Mouse (Mus musculus): ENCODE measurements at regions not wholly inside any gene's neighbourhood (a gene's known extent, or its start where the extent isn't known, plus 50 kb on each side); places are given as distances from the start of the nearest gene placed in this dataset.

DNA sequence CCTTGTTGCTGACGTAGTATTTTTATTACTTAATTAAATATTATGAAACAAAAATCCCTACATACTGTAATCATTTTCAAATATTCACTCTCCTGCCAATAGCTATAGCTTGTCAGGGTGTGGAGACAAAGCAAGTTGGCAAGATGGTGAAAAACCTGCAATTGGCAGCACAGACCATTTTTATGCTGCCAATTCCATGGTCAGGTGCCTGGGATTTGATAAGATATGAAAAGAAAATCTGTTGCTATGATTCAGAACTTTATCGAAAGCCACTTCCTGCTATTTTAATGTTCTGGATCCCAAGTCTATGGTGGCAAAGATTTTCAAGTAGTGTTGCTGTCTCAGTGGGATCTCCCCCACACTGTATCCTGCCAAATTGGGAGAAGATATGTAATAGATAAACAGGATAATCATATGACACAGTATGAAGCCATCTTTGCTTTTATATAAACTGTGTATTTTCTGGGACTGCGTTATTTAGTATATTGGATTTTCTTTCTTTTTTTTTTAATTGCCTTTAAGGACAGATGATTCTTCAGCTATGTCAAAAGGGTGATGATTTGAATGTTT lies 165.3 kb upstream of the Lrrc3b start:
- DNase-seq, result no peak

DNA sequence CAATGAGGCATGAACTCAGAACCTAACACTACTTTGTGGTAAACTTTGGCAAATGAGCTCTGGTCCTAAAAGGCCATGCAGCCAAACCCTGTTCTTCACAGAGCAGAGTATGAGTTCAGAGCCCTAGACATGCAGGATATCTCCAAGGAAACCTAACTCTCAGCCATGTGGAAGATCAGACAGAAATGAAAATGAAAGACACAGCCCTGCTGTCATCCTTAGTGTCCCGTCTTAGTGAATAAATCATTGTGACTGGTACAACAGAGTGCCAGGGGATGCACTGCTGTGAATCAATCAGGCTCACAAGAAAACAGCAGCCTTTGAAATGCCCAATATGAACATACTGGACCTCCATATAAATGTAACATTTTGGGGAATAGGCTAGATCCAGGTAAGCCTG lies 171.4 kb upstream of the Lrrc3b start:
- no peak for DNase-seq

DNA sequence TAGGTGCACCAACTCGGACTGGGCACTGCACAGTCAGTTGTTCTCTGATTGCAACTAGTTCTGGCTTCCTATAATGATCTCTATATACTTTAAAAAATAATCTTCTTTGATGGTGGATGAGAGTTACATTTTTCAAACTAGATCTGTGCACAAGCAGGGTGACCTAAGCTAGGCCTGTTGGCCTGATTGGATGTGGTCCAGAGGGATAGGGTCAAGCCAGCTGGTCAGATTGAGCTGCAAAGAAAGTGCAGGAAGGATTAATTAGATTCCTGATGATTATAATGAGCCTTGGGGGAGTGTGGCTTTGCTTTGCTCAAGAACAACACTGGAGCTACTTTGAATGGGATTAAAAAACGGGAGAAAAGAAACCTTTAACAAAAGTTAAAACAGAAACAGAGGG lies 195.8 kb upstream of the Lrrc3b start:
- DNase-seq, result no peak

DNA sequence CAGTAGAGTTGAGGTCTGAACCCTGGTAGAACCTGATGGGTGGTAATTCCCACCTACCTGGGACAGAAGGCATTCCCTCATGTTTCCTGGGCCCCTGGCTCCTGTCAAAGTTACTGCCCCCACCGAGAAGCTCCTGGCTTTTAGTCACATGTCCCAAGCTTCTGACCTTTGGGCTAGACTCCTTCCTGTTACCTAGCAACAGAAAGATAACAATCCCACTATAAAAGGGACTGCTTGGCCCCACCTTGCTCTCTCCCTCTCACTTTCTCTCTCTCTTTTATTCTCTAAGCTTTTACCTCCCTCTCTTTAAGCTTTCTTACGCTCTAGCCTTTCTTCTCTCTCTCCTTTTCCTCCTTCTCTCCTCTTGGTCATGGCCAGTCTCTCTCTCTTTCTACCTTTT lies 198.9 kb upstream of the Lrrc3b start:
- DNase-seq, result no peak

DNA sequence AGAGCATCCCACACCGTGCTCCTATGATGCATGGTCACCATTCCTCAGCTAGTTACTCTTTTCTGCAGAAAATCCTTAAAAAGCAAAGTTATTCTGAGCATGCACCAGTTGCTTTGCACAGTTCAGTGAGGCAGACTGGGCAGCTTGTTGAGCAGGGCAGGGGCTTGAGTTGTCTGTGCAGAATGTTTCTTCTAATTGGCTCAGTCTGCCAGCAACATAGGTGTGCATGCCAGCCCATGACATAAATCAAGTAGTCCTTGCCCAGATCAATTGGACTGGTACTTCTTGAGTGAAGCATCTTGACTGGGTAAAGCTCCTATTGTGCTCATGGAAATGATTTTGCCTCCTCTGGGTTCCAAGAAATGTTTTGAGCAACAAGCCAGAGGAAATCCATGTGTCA lies 200.1 kb upstream of the Lrrc3b start:
- no peak for DNase-seq

DNA sequence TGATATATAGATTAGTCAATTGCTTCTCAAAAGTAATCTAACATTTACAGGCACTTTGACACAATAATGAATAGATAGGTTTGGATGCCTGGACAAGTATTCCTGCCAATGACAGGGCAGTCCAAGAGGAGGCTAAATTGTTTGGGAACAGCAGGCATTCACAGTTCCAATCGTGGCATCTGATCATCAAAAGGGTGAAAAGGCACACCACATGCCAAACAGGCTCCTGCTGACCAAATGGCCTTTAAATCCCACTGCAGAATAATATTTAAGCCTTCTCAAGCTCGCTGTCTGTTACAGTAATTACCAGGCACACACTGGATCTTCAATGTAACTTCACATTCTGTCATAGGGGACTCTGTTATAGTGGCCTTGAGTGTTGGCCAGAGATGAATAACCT lies 222.1 kb upstream of the Lrrc3b start:
- DNase-seq, result no peak

DNA sequence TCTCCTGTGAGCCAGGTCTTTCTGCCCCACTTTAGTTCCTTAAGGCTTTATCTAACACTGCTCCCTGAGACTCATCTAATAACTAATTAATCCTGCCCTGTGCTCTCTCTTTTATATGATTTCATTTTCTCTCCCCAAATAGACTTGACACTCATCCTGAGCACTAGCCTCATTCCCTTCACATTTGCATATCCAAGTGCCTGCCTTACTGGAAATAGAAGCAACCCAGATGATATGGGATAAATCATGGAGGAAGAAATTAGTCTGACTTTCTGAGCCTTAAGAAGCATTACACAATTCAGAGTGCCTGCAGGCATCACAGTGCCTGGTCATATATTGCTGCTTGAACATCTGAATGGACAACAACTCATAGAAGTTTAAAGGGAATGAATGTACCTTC lies 233.5 kb upstream of the Lrrc3b start:
- no peak for DNase-seq

DNA sequence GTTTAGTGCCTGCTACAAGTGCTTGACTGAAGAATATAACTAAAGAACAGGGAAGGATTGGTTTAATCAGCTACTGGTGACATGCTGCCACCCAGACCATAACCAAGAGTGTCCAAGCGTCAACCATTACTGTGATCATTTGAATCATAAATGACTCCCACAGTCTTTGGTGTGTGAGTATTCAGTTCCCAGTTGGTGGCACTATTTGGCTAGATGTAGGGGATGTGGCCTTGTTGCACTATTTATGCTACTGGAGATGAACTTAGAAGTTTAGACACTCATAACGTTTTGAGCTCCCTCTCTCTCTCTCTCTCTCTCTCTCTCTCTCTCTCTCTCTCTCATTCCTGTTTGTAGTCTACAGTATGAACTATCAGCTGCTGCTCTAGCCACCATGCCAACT lies 238.4 kb upstream of the Lrrc3b start:
- DNase-seq, result no peak

DNA sequence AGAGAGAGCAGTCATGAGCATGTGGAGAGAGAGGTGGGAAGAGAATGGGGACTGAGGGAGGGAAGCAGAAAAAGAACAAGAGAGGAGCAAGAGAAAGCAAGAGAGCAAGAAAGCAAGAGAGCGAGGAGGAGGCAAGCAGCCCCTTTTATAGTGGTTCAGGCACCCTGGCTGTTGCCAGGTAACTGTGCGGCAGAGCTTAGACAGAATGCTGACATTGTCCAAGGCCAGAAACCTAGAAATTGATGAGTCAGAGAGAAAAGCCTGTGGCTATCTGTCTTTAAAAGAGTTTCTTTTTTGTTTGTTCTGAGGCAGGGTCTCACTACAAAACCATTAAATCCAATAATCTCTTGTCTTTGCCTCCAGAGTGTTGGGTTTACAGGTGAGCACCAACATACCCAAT lies 240.7 kb upstream of the Lrrc3b start:
- DNase-seq, result peak; percentile 9

DNA sequence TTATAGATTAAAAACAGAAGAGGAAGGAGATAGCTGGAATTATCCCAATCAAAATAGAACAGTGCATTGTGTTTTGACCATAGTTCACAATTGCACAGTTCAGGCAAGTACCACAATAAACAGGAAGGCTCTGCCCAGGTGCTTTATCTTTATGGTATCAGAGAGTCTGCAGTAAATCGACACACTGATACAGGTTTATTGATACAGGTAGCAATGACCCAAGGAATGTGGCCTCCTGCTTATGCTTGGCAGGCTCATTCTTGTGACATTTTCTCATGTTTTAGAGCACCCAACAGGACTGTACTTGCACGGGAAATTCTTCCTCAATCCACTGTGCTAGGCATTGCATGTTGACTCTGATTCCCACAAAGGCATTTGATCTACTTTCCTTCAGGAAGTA lies 259.2 kb upstream of the Lrrc3b start:
- no peak for DNase-seq

DNA sequence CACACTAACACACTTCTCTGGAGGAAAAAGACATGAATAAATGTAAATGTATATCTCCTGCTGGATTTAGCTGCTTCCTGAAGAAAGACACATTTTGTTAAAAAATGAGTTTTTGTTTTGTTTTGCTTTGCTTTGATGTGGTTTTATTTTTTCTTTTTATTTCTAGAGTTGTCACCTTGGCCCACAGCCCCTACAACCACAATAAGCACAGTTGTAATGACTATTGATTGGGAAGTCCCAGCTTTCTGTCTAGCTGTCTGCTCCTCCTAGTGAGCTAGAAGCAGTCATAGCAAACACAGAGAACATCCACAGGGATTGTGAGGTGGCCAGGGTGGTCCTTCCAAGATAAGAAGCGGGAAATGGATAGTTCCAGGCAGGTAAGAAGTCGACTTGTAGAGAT lies 259.8 kb upstream of the Lrrc3b start:
- no peak for DNase-seq

DNA sequence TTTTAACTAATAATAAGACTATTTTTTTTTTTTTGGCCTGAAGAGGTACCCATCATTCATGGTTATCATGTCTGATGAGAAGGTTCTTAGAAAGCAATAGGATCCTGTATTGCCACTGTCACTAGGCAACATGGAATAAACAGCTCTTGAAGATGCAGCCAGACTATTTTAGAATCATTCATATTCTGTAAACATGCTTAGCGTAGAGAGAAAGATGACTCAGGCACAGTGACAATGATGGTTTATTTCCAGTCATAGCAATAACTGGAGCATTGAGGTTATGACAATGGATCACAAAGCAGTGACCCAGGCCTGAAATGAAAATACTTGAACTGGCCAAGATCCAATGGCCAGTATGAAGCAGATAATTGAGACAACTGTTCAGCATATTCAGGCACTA lies 283.3 kb upstream of the Lrrc3b start:
- DNase-seq, result no peak

DNA sequence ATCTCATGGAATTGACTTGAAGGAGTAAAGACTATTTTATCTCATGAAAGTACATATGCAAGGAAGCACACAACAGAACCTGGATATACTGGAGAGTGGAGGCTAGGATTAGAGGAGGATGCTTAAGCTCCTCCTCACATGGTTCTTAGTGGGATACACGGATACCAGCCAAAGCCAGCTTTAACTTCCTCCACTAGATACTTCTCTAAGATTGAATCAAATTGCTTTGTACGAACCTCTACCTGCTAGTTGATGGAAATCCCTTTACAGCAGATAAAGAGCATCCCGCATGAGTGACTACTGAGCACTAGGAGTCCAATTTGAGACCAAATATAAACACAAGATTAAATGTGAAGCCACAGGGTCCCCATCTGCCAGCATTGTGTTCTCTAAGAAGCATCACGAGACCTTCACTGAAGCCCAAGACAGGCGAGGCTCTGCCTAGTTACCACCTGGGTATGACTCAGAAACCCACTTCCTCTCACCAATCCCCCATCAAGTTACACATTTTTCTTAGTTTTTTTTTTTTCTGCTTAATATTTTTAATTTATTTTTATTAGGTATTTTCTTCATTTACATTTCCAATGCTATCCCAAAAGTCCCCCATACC lies 307.9 kb upstream of the Lrrc3b start:
- no peak for DNase-seq

DNA sequence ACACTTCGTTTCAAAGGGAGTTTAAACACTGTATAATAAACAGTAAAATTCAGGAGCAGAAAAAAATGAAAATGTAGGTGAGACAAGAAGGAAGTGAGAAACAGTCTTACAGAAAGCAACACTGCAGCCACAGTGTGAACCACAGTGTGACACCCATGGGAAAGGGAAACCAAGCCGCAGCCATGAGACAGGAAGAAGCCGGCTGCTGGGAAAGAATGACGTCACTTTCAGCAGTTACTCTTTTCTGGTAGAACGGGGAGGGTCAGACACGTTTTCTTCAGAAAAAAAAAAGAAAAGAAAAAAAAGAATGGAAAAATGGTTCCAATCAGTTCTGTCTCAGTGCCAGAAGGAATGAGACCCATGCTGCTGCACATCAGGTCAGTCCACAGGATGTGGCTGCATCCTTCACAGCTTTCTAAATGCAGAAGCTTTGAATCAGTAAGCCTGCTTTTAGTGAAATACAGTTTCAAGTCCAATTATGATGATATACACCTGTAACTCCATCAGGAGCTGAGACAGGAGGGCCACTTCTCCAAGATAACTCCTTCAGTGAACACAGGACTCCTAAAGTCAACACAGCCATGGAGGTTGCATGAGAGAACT lies 331.2 kb upstream of the Lrrc3b start:
- DNase-seq, result no peak

DNA sequence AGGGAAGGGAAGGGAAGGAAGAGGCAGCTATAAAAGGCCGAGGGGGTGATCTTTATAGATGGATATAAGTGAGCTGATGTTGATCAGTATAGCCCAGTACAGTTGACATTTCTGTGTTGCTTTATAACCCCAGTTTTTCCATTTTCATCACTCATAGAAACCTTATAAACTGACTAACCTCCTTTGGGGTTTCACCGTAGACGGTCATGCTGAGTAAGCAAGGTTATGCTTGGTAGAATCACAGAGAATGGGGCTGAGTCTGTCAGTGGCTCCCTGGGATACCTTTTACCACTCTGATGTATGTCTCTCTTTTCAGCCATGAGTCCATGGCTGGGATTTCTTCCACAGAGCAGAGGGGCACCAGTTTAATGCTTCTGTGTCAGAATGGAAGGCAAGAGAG lies 345.9 kb upstream of the Lrrc3b start:
- DNase-seq, result no peak

DNA sequence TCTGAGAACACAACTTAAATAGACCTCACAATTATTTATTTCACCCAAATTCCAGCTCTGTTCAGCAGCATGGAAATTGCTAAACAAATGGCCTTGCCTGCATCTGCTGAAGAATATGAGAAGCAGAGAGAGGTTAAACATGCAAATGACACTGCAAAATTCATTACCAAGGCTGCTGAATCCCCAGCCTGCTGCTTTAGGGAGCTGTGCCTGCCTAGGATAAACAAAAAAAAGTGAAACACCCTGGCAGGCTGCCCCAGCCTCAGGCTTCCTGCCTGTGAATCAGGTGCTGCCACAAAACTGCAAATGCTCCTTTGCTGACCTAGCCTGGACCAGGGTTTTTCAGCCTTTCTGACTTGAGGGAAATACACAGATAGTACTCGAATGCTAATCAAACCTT lies 346.4 kb upstream of the Lrrc3b start:
- peak; percentile 2 for DNase-seq

DNA sequence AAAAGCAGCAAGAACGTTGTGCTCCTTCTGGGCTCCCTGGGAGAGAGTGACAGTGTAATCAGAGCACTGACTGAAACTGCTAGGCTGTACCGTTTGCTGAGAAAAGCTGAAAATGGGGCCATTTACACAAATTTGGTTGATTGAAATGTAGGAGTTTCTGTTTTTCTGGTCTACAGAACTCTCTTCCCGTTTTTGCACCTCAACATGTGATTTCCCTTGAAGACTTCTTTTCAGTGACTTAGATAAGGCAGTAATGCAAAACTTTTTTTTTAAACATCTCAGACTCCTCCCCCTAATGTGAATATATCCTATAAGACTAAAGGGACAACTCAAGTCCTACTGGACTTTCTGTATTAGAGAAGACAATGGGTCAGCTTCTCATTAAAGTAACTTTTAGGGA lies 356.9 kb upstream of the Lrrc3b start:
- DNase-seq, result no peak

DNA sequence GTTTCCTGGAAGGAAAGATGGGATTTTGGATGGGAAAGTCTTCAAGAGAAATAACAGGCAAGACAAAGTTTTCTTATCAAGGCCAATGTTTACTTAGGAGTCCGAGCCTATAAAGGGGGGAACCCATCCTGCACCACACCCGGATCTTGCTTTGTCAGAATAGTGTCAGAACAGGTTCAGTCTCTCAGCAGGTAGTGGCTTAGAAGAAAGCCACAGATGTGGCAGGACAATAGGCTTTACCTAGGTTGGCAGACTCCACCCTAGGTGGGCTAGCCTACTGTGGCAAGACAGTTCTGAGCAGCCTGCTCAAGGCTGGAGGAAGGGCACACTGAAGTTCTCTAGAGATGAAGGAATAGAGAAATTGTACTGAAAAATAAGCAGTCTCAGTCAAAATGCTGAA lies 358.2 kb upstream of the Lrrc3b start:
- DNase-seq, result no peak

DNA sequence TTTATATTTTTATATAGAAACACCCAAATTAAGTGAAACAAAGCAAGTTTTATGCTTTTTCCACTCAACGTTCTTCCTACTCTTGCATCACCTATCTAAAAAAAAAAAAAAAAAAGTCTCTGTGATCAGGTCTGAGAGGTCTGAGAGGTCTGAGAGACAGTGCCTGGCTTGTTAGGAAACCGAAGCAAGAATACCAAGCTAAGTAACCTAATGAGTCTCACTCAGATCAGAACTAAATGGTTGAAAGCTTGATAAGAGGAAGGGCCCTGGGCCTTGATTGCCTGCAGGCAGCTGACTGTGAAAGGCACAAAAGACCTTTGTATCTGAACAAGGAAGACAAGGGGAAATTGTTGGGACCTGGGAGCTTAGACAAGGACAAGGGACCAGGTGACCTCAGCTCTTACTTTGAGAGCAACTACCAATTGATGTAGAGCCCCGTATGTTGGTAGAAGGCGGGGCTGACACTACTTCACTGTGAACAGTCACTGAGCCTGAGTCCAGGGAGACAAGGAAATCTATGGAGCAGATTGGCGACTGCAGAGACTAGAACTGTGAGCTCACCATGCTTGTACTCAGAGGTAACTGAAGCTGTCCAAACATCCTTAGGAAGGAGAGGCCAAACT lies 362.8 kb upstream of the Lrrc3b start:
- DNase-seq, result no peak

DNA sequence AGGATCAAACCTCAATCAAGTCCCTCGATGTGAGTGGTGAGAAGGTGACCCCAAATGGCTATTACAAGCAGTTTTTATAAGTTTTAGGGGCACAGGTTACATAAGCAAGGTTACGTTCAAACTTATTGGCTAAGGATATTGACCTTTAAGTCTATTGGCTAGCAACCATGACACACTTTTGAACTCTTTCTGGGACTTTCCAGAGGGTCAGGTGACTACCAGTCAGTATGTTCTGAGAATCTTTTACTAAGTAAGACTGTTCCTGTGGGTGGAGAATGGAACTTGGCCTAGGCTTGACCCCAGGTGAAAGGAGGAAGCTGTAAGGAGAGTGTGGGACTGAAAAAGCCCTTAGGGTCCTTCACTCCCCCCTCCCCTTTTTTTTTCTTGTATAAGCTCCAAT lies 370.3 kb upstream of the Lrrc3b start:
- DNase-seq, result no peak

DNA sequence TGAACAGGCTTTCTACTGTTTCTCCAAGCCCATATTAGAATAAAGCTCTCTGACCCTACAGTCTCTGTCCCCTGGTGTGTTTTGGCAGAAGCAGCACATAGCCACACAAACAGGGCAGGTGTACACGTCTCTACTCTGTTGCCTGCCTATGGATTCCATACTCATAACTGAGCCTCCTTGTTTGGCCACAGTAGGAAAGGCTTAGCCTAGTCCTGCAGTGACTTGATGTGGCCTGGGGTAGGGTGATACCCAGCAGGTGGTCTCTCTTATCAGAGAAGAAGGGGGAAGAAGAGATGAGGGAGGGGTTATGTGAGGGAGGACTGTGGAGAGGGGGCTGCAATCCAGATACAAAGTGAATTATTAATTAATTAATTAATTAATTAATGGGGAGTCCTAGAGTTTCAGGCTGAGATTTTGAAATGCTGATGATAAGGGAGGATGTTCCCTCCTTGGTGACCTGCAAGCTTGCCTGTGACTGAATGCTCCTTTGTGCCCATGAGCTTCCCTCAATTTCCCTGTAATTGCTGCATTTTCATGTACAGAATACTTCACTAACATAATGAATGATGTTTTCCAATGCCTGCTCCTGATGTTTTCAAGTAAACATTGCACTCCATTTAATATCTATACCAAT lies 402.7 kb upstream of the Lrrc3b start:
- no peak for DNase-seq

DNA sequence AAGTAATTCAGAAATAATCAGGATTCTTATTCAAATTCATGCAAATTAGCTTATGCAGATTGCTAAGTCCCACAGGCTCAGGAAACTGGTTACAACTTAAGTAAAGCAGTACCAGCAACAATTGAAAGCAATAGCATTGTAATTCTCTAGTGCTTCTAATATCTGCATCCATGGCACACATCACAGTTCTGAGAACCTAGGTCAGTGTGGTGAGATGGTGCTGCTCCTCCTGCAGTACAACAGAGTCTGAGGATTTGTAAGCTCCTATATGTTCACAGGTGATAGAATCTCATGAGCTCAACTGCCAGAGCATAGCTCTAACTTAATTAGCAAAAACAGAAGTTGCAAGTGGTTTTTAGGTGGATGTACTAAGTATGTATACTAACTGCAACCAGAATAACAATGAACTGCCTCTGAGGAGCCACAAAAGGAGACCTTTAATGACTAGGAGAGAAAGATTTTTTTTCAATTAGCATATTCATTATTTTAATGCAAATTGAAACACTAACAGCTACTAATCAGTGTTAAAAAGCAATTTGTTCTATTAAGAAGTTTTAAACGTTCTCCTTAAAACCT lies 403.3 kb upstream of the Lrrc3b start:
- no peak for DNase-seq

DNA sequence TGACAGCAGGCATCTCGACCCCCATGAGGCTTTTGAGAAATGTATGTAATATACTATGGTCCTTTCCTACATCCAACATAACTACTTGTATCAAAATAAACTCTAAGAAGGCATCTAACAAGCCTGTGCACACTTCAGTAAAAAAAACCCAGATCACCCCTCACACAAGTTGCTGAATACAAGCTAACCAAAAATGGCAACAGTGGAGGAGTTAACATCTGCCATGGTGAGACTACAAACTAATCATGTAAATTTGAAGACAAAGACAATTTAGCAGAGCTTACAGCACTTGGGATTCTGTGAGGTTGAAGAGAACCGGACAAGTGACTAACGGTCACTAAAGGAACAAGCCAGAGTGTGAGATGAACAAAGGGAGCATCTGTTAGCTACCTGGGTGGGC lies 380.6 kb upstream of the Ngly1 start:
- no peak for DNase-seq
